Mouse (Mus musculus): ENCODE measurements around the gene Tff1.

Gene Tff1

DNA sequence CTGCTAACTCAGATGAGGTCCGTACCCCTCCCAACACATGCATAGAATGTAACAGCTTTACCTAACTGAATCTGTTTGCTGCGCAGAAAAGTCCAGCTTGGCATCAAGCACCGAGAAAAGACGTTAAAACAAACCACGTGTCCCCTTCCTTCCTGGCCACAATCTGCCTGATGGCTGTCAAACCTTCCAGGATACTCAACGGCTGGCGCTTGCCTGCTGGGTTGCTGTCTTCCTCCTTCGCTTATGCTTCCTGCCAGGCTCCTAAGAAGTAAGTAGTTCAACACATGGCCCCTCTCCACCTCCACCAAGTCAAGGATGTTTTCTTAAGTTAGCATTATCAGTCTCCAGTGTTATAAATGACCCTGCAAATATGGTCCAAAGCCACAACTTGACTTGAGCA is 11.3 kb downstream of the Tff1 start:
- no peak for DNase-seq (ENCODE audit: low read depth, low spot score)

DNA sequence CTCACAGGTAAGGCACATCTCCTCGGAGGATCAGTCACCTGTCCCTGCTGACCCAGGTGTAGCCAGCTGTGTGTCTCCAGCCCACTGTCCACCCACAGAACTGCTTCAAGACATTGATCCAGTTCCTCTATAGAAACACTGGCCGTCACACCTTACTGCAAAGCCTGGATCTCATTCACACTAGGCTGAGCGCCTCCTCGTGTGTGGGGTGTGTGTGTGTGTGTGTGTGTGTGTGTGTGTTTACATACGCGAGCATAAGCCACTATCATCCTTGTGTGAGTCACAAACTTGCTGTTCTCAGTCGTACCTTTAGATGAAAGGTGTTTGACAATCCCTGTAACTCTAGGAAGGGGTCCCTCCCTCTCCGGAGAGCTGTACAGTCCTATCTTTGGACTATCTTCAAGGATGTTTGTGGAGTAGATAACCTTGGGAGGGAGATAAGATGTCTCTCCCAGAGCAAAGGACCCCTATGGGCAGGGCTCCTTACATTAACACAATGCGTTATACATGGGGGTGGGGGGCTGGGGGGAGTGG is 12.0 kb downstream of the Tff1 start:
- no peak for DNase-seq (ENCODE audit: low read depth, low spot score)

DNA sequence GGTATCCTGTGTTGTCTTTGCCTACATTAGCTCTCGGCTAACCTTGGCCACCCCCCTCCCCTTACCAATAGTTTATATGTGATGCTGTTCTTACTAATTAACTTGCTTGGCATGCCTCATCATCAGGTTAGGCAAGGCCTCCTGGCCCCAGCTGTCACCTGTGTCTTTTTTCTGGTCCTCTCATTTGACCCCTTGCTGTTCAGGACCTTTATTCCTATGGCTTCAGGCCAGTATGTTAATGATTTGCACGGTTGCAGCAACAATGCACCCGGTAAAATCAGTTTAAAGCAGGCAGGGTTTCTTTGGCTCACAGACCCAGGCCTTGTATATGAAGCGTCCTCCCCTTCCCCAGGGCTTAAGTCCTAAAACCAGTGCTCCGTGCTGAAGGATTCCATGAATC is 12.6 kb downstream of the Tff1 start:
- no peak for DNase-seq (ENCODE audit: low read depth, low spot score)

DNA sequence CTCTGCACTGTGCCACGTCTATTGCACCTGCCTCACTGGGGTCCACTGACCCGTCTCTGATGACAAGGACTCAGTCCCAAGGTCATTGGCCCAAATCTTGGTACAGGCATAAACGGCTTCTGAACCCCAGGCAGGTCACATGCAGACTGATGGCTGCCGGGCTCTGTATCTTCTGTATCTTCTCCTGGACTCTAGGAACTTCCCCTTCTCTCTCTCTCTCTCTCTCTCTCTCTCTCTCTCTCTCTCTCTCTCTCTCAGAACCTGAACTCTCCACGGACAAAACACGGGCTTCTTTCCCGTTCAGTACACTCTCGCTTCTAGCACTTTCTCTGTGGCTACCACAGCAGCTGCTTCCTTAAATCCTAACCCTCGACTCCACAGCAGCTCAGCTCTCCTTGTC is 19.1 kb downstream of the Tff1 start:
- DNase-seq (ENCODE audit: low read depth, low spot score) = no peak

DNA sequence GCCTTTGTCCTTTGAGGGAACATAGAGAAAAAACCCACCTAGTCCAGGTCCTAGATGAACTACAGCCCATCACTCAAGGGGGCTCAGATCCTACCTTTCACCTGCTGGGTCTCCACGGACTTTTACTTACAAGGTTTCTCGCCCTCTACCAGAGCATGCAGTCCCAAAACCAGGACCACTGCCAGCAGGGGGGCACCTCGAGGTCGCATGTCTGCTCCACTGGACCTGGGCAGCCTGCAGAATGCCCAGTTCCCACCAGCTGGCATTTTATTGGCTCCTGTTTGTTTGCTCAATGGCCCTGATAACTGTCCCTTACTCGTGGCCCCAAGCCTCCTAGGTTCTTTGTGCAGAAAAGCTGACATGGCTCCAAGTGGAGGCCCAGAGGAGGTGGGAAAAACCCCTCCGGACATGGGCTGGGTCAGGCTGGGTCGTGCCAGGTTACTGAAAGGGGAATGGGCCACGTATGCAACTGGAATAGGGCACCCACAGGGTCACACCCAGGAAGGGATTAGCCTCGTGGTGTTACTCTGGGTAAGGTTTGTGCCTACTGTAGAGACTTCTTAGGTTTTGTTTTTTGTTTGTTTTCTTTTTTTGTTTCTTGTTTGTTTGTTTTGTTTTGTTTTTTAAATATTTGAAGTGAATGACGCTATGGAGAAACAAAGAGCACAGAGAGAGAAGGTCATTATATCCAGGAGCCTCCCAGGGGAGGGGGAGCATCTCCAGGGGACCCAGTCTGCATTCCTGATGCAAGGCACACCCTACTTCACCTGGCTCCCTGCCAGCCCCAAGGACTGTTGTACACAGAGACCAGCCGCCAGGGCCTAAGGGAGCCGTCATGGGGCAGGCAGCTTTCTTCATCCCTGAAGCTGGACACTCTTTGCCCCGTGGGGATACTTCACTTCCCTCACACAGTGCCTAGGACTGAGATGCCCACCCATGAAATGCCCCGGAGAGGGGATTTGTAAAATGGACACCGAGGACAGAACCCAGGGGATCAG is 20.7 kb downstream of the Tff1 start, which contains the start of gene Tff2:
Gene Tff2 (minus strand): TSS at position 243 of the 998 bp plus-strand sequence.
- DNase-seq (ENCODE audit: low read depth, low spot score) = no peak

DNA sequence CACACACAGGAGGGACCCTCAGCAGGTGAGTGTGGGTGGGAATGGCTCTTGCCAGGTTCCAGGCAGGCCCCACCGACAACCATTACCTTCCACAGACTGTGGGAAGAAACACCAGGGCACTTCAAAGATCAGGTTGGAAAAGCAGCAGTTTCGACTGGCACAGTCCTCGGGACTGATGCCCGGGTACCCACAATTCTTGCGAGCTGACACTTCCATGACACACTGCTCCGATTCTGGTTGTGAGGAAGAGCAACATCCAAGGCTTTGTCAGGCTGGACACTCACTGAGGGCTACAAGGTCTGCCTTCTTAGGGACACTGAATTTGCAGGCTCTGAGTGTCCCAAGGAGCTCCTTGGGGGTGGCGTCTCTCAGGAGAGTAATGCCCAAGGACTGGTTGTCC is 23.0 kb downstream of the Tff1 start:
- no peak for DNase-seq (ENCODE audit: low read depth, low spot score)

DNA sequence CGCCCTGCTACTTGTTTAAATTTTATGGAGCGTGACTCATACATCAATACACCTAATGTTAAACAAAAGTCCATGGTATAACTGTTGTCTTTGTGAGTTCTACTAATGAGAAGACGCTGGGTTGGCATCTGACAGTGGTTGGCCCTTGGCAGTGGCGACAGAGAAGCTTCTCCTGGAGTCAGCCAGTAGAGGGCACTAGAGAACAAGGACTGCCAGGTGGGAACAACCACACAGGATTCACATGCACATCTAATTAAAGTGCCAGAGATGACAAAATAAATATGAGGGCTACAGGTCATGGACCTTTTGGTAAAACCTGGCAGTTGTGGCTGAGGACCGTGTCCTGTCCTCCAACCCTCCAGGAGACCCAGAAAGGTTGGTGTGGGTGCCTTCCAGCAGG is 26.7 kb downstream of the Tff1 start:
- no peak for DNase-seq (ENCODE audit: low read depth, low spot score)

DNA sequence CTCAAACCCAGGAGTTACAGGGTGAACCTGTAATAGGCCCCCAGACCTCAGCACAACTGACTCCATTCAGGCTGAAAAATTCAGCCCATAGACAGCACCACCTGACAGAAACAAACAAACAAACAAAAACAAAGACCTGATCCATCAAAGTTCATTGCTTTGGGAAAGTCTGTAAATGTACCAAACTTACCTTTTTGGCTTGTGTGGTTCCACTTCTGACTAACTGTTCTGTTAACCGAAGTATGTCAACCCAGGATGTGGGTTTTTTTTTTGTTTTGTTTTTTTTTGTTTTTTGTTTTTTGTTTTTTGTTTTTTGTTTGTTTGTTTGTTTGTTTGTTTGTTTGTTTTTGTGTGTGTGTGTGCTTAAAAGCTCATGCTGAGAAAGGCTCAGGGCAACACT is 28.3 kb downstream of the Tff1 start:
- no peak for DNase-seq (ENCODE audit: low read depth, low spot score)

DNA sequence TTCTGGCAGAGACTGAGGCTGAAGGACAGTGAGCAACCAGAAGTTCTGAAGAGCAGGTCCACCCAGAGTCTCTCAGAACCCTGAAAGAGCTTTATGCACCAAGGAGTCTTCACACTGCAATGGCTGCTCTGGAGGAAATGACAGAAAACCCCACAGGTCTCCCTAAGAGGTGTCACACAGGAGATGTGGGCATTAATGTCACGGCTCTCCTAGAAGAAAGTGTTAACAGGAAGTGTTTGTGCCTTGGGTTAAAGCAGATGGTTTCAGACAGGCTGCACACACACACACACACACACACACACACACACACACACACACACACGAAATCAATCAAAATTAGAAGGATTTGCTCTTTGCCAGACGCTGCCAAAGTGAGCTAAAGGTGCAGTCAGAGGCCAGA is 28.8 kb downstream of the Tff1 start:
- no peak for DNase-seq (ENCODE audit: low read depth, low spot score)

DNA sequence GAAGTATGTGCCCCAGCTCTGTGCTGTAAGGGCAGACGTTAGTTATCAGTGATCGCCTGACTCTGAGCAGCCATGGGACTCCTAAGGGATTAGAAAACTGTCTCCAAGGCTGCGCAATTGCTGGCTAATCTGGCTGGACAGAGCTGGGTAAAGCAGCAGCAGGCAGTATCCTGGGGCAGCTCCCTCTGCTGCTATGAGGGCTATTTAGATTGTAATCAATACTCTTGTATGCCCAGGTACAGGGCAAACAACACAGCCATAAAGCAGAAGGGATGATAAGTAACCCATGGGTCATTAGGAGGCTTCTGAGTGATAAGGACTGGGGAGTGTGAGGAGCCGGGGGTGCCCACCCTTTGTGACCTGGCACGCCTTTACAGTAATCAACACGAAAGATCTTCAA is 30.2 kb downstream of the Tff1 start:
- DNase-seq (ENCODE audit: low read depth, low spot score) = no peak

DNA sequence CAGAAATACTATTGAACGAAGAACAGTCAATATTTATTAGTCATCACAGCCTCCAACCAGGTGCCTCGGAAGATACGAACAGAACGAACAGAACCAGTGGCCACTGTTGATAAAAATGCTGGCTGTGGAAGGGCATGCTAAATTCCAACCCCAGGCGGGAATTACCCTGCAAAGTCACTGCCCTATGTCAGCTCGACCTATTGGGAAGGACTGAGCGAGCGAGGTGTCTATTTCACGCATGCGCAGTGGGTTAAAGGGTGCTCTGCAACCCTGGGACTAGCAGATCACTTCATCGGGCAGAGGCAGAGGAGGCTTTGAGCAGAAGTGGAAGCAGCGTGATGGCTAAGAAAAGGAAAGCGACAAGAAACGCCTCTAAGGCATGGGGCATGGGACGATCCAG is 31.3 kb downstream of the Tff1 start:
- no peak for DNase-seq (ENCODE audit: low read depth, low spot score)

DNA sequence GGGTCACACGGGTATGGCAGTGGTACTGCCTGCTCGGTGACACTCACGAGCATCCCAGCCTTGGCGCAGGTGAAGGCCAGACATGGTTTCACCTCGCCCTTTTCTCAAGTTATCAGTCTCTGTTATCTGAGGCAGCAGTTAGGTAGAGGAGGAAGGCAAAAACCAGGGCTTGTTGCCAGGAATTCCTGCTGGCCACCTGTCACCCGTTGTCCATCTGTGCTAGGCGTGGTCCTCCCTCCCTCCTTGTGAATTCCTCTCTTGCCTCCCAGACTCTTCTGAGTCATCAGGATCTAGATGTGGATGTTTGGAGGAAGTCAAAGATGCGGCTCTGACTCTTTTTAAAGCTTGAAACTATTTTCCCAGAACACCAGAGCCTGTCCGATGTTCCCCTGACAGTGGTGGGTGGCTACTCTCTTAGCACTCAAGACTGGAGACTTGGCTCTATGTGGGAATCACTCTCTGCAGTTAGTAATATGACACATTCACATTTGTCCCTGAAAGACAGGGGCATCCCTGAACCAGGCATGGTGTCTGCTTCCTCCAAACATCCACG is 33.7 kb downstream of the Tff1 start:
- no peak for DNase-seq (ENCODE audit: low read depth, low spot score)

DNA sequence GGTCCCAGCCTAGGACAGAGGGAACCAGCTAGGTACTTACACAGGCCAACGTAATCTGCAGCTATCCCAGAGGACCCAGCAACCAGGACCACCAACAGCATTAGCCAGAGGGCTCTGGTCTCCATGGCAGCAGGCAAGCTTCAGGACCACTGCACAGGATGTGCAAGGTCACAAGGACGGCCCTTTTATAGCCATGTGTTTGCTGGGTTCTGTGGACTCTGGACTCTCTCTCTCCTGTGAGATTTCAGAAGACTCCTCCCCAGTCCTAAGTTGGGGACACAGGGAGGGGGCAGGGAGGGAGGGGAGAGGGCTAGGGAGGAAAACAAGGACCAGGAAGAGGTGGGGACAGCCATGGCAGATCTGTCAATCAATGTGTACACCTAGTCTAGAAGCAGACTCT is 35.6 kb downstream of the Tff1 start, which contains the start of gene Tff3:
Gene Tff3 (minus strand): TSS at position 195 of the 400 bp plus-strand sequence.
- no peak for DNase-seq (ENCODE audit: low read depth, low spot score)

DNA sequence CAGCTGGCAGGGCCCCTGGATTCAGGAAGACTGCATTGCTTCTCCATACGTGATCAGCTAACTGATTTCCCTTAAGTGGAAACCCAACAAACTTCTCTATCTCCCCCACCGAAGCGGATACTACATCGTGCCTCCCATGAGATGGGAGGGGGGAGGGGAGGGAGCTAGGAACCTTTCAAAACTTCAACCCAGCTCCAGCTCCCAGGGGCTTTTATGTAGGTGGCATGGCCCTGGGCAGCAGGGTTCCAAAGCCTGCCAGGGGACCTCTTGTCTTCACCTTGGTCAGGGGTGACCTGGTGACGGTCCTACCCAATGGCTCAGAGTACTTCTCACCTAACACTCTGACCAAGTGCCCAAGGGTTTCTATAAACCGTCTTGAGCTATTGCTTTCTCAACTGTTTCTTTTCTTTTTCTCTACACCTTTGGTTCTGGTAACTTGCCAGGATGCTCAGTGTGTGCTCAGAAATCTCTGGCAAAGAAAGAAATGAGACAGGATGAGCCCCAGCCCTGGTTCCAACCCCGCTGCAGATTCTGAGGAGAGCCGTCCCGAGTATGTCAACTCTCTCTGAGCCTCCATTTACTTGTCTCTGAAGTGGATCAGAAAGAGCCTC is 36.3 kb downstream of the Tff1 start:
- DNase-seq (ENCODE audit: low read depth, low spot score) = no peak

DNA sequence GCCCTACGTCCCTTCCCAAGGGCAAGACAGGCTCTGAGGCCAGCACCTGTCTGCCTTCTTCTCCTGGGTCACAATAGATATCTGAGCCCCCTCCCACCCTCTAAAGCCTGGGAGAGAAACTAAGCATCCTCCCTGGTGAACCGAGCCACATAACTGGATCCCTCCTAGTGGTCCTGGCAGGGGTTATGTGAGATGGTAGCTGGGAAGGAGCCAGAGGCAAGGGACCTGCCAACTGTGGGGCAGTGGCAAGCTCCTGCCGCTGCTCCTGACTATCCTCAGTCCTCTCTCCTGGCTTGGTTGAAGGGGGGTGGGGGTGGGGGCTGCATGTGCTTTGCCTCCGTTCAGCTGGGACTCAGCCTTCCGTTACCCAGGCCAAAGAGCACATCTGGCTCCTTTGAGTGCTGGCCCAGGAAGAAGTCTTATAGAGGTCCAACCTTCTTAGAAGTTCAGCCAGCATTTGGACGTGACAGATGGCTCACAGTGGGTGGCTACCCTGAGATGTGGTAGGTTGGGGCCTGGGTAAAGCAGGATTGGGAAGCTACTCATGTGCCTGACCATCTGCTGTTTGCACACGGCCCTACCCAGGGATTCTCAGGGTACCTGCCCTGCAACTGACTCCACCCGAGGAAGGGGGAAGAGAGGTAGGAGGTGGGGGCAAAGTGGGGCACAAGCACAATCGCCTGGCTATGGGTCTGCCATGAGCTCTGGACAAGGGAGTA is 39.4 kb downstream of the Tff1 start:
- DNase-seq (ENCODE audit: low read depth, low spot score) = peak; percentile 18

DNA sequence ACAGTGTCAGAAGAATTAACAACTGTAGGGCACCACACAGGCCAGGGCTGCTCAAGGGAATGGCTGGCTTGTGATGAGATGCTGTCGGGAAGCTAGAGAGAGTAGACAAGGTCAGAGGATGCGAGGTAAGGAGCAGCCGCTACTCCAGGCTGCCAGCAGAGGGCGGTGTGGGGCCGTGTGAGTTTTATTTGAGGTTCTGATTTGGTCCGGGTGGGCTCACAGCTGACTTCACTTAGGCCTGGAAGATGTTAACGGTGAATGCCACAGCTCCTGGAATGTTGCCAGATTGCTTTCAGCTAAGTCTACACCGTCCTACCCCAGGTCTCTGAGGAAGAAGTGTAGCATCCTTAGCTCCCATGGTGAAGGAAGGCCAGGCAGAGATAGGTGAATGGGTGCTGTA is 43.1 kb downstream of the Tff1 start:
- DNase-seq (ENCODE audit: low read depth, low spot score) = no peak

DNA sequence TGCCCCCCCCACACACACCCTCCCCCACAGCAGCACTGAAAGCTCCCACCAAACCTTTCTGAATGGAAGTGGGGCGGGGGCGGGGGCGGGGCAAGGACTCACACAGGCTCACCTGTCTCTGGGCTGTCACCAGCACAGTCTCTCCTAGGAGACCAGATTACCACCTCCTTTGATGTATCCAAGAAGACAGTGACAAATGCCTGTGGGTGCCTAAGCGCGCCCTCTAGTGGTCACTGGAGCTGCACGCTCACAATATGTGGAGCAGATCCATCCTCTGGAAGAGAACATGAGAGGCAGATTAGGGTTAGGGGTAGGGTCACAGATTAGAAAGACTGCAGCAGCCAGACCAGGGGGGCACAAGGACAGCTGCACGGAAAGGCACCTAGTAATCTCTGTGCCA is 45.6 kb downstream of the Tff1 start:
- peak; percentile 30 for DNase-seq (ENCODE audit: low read depth, low spot score)

DNA sequence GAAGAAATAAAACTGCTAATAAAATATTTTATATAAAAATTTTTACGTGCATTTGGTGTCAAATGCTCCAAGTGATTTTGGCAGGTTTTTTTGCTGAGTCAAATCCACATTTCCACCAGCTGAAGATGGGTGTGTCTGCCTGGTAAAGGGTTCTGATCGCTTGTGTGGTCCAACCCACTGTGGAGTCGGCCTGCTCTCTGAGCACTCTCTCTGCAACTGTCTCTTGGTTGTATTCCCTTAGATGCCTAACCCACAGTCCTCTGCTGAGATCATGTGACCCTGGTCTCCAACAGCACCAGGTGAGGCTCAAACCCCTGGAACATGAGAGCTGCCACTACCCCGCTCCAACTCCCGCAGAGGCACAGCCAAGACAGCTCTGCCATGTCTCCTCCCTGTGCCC is 47.1 kb downstream of the Tff1 start:
- DNase-seq (ENCODE audit: low read depth, low spot score) = no peak

DNA sequence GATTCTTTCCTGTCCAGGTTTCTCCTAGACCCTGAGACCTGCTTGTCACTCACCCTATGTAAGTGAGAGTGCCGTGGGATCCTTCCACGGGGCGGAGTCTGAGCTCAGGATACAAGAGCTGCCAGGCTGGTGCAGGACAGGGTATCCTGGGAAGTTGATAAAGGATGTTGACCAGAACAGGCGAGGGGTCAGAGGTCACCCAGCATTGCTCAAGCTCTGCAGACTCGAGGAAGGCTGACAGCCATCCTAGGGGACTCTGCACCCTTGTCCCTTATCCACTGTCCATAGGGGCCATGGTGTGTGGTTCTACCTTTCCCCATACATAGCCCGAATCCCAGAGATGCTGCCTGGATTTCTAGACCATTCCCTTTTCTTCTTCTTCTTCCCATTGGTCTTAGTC is 49.0 kb downstream of the Tff1 start:
- no peak for DNase-seq (ENCODE audit: low read depth, low spot score)

DNA sequence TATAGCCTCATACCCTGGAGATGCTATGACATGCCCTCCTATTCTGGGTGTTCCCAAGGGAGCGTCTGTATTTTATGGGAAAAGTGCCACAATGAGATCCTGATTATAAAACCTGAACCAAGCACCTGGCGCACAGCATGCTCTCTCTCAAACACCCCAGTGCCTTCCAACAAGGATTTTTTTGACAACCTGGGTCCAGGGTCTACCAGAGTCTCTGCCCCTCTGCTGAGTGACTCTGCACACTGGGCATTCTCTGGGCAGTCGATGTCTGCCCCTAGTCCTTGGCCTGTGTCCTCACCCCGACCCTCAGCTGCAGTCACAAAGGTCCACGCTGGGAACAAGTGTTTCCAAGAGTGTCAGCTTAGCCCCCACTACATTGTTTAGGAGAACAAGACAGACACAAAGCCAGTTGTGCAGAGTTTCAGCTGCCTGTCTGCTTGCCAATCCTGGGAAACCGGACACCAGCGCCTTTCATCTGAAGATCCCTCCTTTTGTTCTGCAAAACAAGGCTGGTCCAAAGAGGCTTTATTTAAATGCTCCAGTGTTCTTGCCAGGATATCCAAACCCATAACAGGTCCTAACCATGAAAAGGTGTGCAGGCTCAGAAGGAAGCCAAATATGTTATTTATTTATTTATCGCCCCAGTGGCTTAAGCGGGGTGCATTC is 51.8 kb downstream of the Tff1 start:
- no peak for DNase-seq (ENCODE audit: low read depth, low spot score)

Data from brain, embryonic 18.5 days (tissue).